ENCODE assay signal across 8 mouse cellular contexts in the genomic region with DNA sequence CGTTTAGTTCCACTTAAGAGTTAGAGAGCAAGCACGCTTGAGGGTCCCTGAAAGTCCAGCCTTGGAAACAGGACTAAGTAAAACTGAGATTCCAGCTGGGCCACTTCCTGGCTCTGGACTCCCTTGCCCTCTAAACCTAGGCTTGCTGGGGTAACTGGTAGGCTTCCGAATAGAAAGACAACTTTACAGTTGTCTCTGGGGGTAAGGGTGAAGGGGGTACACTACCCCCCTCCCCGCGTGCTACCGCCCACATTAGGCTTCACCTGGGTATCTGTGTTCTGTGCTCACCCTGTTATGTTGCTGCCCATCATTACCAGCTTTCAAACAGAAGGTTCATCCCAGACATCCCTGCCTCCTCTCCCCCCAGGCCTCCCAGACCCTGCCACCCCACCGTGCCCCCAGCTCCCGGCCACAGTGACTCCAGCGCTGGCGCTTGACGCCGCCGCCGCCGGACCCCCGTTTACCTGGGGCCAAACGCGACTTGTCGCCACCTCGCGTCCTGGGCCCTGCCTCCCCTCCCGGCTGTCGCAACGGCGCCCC. TPM values are rescaled to one million over a fixed set of nuclear protein-coding genes. Genes with fewer than 3 reads are reported as not detected.
DNase-seq lines count a peak whose midpoint lies in the region; ATAC-seq and TF ChIP-seq lines count a peak whose summit lies in the region.

No protein-coding gene starts in this region.

- peaks cover 68% of the 10 kb centered on the region for H3K27me3 ChIP-seq in forebrain, embryonic 12.5 days
- H3K27me3 ChIP-seq in limb, embryonic 10.5 days (ENCODE audit: low read depth, poor library complexity, severe bottlenecking), result peaks cover 78% of the 10 kb centered on the region
- H3K27me3 ChIP-seq in neural tube, embryonic 14.5 days (ENCODE audit: control insufficient read depth, insufficient read depth, low read length), result peaks cover 15% of the 10 kb centered on the region

- peak; percentile 44 for ATAC-seq in forebrain, embryonic 12.5 days (ENCODE audit: low FRiP score)
- ATAC-seq in neural tube, embryonic 14.5 days (ENCODE audit: low read depth), result peak; percentile 15; the same call in 1 of the 2 replicates
- no peak for ATAC-seq in megakaryocyte-erythroid progenitor cell, adult 5-6 weeks (replicated peaks; ENCODE audit: low FRiP score, low TSS enrichment, poor library complexity, severe bottlenecking)

- WGBS in lung, adult 2 months, result 10% methylated on average over 25 of the region's 25 CpGs
- WGBS in forebrain, embryonic 12.5 days, result 3% methylated on average over 25 of the region's 25 CpGs
- WGBS in limb, embryonic 10.5 days, result 7% methylated on average over 25 of the region's 25 CpGs
- WGBS in neural tube, embryonic 14.5 days, result 7% methylated on average over 25 of the region's 25 CpGs

- H3K4me2 ChIP-seq in forebrain, embryonic 12.5 days, result peak overlapping the region; percentile 90
- peak overlapping the region; percentile 87 for H3K4me2 ChIP-seq in neural tube, embryonic 14.5 days (ENCODE audit: low read depth, low read length)

- no peak for TF ChIP-seq POLR2A in lung, adult 2 months (IDR thresholded peaks at IDR 0.05; ENCODE audit: borderline replicate concordance, extremely low read depth, low read depth, low read length)

- no peaks in the 10 kb centered on the region for H3K36me3 ChIP-seq in forebrain, embryonic 12.5 days (replicated peaks)
- no peaks in the 10 kb centered on the region for H3K36me3 ChIP-seq in limb, embryonic 10.5 days
- no peaks in the 10 kb centered on the region for H3K36me3 ChIP-seq in neural tube, embryonic 14.5 days (ENCODE audit: control insufficient read depth, insufficient read depth, low read length)

- peak overlapping the region; percentile 51 for H3K4me3 ChIP-seq in lung, adult 2 months (replicated peaks; ENCODE audit: extremely low read depth, low read depth, low read length)
- peak overlapping the region; percentile 84 for H3K4me3 ChIP-seq in forebrain, embryonic 12.5 days (replicated peaks)
- peak overlapping the region; percentile 78 for H3K4me3 ChIP-seq in limb, embryonic 10.5 days
- peak overlapping the region; percentile 74 for H3K4me3 ChIP-seq in neural tube, embryonic 14.5 days (ENCODE audit: low read depth, low read length)

- H3K9ac ChIP-seq in forebrain, embryonic 12.5 days, result peak overlapping the region; percentile 85
- H3K9ac ChIP-seq in neural tube, embryonic 14.5 days (replicated peaks; ENCODE audit: low read depth, low read length), result peak overlapping the region; percentile 94

- H3K27ac ChIP-seq in forebrain, embryonic 12.5 days, result peak overlapping the region; percentile 84
- H3K27ac ChIP-seq in limb, embryonic 10.5 days, result peak overlapping the region; percentile 86
- peak overlapping the region; percentile 89 for H3K27ac ChIP-seq in neural tube, embryonic 14.5 days (ENCODE audit: low read depth, low read length)

- no peaks in the 10 kb centered on the region for H3K4me1 ChIP-seq in lung, adult 2 months (ENCODE audit: control insufficient read depth, insufficient read depth, low read length)
- H3K4me1 ChIP-seq in forebrain, embryonic 12.5 days, result peaks cover 11% of the 10 kb centered on the region
- peaks cover 22% of the 10 kb centered on the region for H3K4me1 ChIP-seq in limb, embryonic 10.5 days
- peaks cover 18% of the 10 kb centered on the region; the same call in 1 of the 2 replicates for H3K4me1 ChIP-seq in neural tube, embryonic 14.5 days (ENCODE audit: control insufficient read depth, insufficient read depth, low read length)

- H3K9me3 ChIP-seq in forebrain, embryonic 12.5 days, result no peaks in the 10 kb centered on the region
- no peaks in the 10 kb centered on the region for H3K9me3 ChIP-seq in limb, embryonic 10.5 days (replicated peaks)
- no peaks in the 10 kb centered on the region for H3K9me3 ChIP-seq in neural tube, embryonic 14.5 days (ENCODE audit: control insufficient read depth, low read length)

- no peak for DNase-seq in lung, adult 2 months
- DNase-seq in lung, postnatal 25 days (ENCODE audit: low spot score), result no peak
- DNase-seq in limb, embryonic 10.5 days (ENCODE audit: low spot score), result peak; percentile 33
- DNase-seq in urinary bladder, adult 2 months (ENCODE audit: low spot score), result no peak
- no peak for DNase-seq in cerebellum, adult 11 months

- TF ChIP-seq CTCF in lung, adult 2 months (IDR thresholded peaks at IDR 0.05; ENCODE audit: insufficient read depth, low read length), result no peak

RNA-seq across cellular contexts. Expression of a gene that starts 0.7 kb away (rescaled TPM):
- polyA plus RNA-seq in lung, adult 2 months (2012; rRNA removed), result 3.0 and 4.2 TPM in 2 replicates
- 5.9 and 6.7 TPM in 2 replicates for polyA plus RNA-seq in forebrain, embryonic 12.5 days (2016; fragmentation: Nextera tagmentation; extraction: Ambion mirVana)
- polyA plus RNA-seq in limb, embryonic 10.5 days (2016; fragmentation: Nextera tagmentation; extraction: Ambion mirVana), result 1.0 and 1.1 TPM in 2 replicates
- polyA plus RNA-seq in neural tube, embryonic 14.5 days (2014; fragmentation: Nextera tagmentation; extraction: Ambion mirVana), result 21.0 and 21.7 TPM in 2 replicates
- not detected in 2 replicates for total RNA-seq in megakaryocyte-erythroid progenitor cell, adult 5-6 weeks (2014; fragmentation: Nextera tagmentation)
- total RNA-seq in megakaryocyte-erythroid progenitor cell, adult 5-6 weeks (2017), result not detected in 2 replicates
- 4.2 and 6.6 TPM in 2 replicates for polyA plus RNA-seq in urinary bladder, adult 2 months (2012; rRNA removed)

RNA-seq across cellular contexts. Expression of a gene that starts 25.1 kb away (rescaled TPM):
- 0.71 and 1.4 TPM in 2 replicates for polyA plus RNA-seq in lung, adult 2 months (2012; rRNA removed)
- polyA plus RNA-seq in forebrain, embryonic 12.5 days (2016; fragmentation: Nextera tagmentation; extraction: Ambion mirVana), result 4.2 and 6.0 TPM in 2 replicates
- polyA plus RNA-seq in limb, embryonic 10.5 days (2016; fragmentation: Nextera tagmentation; extraction: Ambion mirVana), result 2.4 and 3.2 TPM in 2 replicates
- polyA plus RNA-seq in neural tube, embryonic 14.5 days (2014; fragmentation: Nextera tagmentation; extraction: Ambion mirVana), result 3.0 and 4.5 TPM in 2 replicates
- 5.7 and 21.7 TPM in 2 replicates for total RNA-seq in megakaryocyte-erythroid progenitor cell, adult 5-6 weeks (2014; fragmentation: Nextera tagmentation)
- total RNA-seq in megakaryocyte-erythroid progenitor cell, adult 5-6 weeks (2017), result 0.94 and 1.4 TPM in 2 replicates
- polyA plus RNA-seq in urinary bladder, adult 2 months (2012; rRNA removed), result 1.2 and 2.5 TPM in 2 replicates

RNA-seq across cellular contexts. Expression of a gene that starts 25.2 kb away (rescaled TPM):
- 10.8 and 15.2 TPM in 2 replicates for polyA plus RNA-seq in lung, adult 2 months (2012; rRNA removed)
- 12.7 and 13.1 TPM in 2 replicates for polyA plus RNA-seq in forebrain, embryonic 12.5 days (2016; fragmentation: Nextera tagmentation; extraction: Ambion mirVana)
- 11.1 and 14.6 TPM in 2 replicates for polyA plus RNA-seq in limb, embryonic 10.5 days (2016; fragmentation: Nextera tagmentation; extraction: Ambion mirVana)
- 6.8 and 7.8 TPM in 2 replicates for polyA plus RNA-seq in neural tube, embryonic 14.5 days (2014; fragmentation: Nextera tagmentation; extraction: Ambion mirVana)
- total RNA-seq in megakaryocyte-erythroid progenitor cell, adult 5-6 weeks (2014; fragmentation: Nextera tagmentation), result 2.7 and 5.9 TPM in 2 replicates
- 8.6 and 10.5 TPM in 2 replicates for total RNA-seq in megakaryocyte-erythroid progenitor cell, adult 5-6 weeks (2017)
- polyA plus RNA-seq in urinary bladder, adult 2 months (2012; rRNA removed), result 42.9 and 47.3 TPM in 2 replicates

RNA-seq across cellular contexts. Expression of a gene that starts 34.5 kb away (rescaled TPM):
- not detected in 2 replicates for polyA plus RNA-seq in lung, adult 2 months (2012; rRNA removed)
- polyA plus RNA-seq in forebrain, embryonic 12.5 days (2016; fragmentation: Nextera tagmentation; extraction: Ambion mirVana), result 1.1 and 2.1 TPM in 2 replicates
- not detected in 2 replicates for polyA plus RNA-seq in limb, embryonic 10.5 days (2016; fragmentation: Nextera tagmentation; extraction: Ambion mirVana)
- polyA plus RNA-seq in neural tube, embryonic 14.5 days (2014; fragmentation: Nextera tagmentation; extraction: Ambion mirVana), result not detected in 2 replicates
- total RNA-seq in megakaryocyte-erythroid progenitor cell, adult 5-6 weeks (2014; fragmentation: Nextera tagmentation), result not detected in 2 replicates
- not detected in 2 replicates for total RNA-seq in megakaryocyte-erythroid progenitor cell, adult 5-6 weeks (2017)
- not detected in 2 replicates for polyA plus RNA-seq in urinary bladder, adult 2 months (2012; rRNA removed)
